Mouse (Mus musculus): ENCODE data around the gene Sec16b.
A peak's percentile ranks its signal among the peaks of the same experiment; 100 is the strongest.

The Sec16b gene

DNA sequence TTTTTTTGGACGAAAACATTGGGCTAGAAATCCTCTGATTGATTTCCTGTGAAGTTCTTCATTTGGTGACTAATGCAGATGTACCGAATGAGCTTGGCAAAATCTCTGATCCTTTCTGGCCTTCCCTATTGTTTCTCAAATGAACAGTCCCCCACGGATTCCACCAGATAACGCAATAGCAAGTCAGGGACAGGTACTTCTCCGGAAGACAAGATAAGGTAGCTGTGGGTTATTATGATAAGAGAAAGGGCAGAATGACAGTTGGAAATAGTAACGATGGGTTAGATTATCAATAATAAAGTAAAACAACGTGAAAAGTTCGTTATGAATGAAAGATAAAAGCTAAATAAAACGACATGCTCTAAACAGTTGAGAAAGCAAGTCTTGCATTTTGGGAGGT, 7.0 kb downstream of the Sec16b start:
- no peak for DNase-seq (ENCODE audit: low spot score in 2 of 2)

DNA sequence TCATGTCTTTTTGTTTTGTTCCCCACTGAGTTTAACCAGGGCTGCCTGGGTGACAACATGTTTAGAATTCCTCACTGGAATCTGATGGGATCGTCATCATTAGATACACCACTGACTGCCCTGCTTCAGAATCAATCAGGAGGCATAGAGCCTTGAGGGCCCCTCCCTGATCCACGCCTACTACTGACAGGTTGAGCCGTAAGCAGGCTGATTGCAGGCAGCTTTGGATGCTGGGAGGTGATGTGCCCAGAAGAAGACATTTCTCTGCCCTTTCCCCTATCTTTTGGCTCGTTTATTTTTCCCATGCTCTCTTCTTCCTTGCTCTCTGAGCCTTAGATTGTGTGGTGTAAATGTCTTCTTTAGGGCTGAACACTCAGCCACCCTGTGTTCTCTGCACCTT, 7.8 kb downstream of the Sec16b start:
- no peak for DNase-seq (ENCODE audit: low spot score in 2 of 2)

DNA sequence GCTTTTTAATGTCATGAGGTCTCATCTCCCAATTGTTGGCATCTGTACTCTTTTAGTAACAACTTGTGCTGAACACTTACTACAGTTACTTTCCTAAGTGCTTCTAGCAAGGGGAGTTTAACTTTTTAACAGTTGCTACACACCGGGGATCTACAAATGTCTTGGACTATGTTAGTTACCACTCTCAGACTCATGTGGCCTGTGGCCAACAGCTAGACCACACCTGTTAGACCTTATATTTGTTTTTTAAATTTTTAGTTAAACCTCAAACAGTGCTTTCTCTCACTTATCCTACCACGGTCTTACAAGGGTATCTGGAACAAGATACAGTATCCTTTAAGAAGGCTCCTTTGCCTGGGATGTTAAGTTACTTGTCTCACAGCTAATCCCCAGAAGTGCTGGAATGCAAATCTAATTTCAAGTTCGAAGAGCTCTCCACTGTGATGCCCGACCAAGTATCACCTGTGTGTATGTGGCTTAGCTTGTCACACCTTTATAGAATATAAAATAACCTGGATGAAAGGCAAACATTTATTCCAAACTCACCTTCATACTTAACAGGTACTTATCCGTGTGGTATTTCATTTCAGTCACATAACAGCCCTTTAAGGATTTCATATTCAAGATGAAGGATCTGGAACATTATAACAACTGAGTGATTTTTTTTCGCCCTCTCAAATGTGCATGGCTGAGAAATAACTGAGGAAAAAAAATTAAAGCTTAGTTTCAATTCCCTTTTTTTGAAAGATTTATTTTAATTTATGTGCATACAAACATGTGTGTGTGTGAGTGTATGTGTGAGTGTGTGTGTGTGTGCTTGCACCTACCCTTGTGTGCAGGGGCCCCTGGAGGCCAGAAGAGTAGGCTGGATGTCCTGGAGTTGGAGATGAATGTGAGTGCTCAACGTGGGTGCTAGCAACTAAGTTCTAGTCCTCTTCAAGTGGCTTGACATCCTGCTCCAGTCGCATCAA, 10.6 kb downstream of the Sec16b start:
- DNase-seq (ENCODE audit: low spot score in 2 of 2), result no peak

GRCm38 (mm10) chr1:157518111-157518523, 11.6 kb downstream of the Sec16b start:
- peak; percentile 44 to 57 for DNase-seq (ENCODE audit: low spot score in 2 of 2)

- DNase-seq (ENCODE audit: low spot score in 2 of 2), result no peak
Measured at GRCm38 (mm10) chr1:157519396-157519795, 12.9 kb downstream of the Sec16b start.

DNA sequence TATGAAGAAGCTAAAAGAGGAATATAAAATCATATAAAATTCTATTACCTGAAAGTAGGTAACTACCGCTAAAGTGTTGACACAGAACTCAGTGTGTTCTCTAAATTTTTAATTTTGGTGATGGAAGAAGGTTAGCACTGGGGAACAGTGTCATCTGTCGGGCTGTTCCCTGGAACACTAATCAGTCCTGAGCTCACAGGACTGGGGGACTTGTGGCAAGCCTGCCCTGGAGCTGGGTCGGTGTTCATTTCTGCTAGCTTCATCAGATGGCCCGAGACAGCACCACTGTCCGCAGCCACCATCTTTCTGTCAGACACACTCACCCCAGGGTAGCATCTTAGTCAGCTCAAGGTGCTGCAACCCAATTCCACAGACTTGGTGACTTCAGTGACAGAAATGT, 15.8 kb downstream of the Sec16b start:
- no peak for DNase-seq (ENCODE audit: low spot score in 2 of 2)

DNA sequence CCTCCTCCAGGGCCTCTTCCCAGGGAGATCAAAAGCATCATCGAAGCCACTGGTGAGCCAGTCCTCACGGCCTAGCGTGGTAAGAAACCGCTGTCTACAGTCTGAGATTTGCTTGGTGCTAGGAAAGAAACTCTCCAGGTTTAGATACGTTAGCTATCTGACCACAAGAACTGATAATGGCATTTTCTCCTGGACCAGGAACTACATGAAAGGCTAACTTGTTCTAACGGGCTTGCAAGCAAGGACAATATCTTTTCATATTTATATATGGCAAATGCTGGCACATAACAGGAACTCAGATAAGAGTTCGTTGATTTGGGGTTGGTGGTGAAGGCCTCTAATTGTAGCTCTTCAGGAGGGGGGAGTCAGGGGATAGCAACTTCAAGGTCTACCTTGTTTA, 18.2 kb downstream of the Sec16b start:
- DNase-seq (ENCODE audit: low spot score in 2 of 2), result no peak

DNA sequence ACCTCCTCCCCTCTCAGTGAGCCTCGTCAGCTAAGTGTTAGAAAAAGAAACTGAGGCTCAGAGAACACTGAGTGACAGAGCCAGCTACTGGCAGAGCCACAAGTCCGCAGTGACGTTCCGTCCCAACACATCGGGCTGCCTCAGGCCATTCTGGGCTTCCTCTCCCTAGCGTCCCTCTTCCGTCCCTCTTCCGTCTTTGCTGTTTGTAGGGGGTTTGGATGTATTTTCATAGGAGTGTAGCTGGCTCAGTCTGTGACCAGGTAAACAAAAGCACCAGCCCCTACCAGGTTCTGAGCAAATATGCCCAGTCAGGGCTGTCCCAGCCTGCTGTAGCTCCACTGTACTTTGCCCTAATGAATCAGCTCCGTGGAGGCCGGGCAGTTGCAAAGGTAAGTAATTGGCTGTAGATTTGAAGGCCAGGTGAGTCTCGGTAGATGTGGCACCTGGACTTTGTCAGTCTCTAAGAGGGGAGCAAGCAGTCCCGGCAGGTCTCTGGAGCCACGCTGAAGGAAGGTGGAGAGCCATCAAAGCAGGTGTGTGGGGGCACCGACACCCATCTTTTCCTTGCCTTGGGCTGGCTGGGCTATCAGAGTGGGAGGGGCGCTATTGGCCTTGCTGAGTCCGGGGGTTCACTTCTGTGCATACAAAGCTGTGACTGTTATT, 19.3 kb downstream of the Sec16b start:
- DNase-seq (ENCODE audit: low spot score in 2 of 2), result no peak

DNA sequence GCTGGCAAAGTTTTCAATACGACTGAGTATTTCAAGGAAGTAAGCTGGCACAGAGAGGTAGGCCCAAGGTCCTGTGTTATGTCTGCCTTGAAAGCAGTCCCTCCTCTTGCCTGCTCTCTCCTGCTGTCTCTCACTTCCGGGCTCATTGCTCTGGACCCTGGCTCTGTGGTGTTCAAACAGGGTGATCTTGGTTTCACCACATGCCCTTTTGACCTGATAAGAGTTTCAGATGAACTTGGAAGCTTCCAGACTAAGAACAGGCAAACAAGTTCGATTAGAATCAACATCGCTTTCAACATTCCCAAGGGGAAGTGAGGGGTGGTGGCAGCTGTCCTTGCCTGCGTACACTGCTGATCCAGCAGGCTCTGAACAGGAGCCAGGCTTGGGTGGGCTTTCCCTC, 20.1 kb downstream of the Sec16b start:
- DNase-seq (ENCODE audit: low spot score in 2 of 2), result no peak

- no peak for DNase-seq (ENCODE audit: low spot score in 2 of 2)
Measured at GRCm38 (mm10) chr1:157532826-157533460, 26.4 kb downstream of the Sec16b start.

DNA sequence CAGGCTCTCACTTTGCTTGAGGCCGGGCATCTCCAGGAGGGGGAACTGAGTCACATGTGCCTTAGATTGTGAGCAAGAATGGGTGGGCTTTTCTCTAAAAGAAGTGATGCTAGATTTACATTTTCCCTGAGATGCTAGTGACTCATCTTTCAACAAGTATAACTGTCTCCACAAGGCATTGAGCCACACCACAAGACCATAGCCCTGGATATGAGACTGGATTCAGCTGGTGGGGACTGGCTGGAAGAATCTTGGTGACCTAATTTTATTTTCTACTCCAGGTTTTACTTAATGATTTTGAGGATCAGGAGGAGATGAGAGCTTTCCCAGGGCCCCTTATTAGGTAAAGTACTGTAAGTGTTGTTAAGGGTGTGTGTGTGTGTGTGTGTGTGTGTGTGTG, 29.0 kb downstream of the Sec16b start:
- DNase-seq (ENCODE audit: low spot score in 2 of 2), result no peak

DNA sequence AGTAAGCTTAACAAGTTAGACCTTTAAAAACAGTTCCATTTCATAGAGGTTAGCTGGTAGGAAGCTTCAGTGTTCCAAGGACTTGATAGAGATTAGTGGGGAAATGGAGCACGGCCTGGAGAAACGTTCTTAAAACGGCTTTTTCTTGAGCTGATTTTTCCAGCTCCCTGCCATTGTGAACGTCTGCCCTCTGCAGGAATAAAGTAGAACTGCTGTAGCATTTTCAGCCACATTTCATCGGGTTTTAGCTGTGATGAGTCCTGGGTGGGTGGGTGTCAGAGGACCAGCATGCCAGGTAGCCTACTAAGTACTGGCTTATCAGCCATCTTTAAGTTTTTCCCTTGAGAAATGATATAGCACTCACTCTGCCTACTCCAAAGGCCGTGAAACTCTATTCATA, 29.9 kb downstream of the Sec16b start:
- peak in 1 of 2 experiments; percentile 48 for DNase-seq (ENCODE audit: low spot score in 2 of 2)

DNA sequence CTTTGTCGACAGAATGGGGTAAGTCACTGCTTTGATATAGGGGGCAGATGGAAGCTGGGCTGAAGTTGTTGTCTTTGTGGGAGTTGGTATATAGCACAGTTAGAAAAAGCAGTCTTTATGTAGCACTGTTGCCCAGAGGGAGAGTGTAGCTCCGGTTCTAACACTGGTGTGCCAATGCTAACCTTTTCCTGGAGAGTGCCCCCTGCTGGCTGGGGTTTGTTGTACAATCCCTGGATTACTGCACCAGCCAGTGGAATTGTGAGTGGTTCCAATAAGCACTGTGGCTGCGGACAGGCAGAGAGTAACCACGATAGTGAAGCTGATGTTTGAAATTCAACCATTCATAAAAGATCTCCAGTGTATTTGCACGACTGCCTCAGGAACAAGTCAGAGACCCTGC, 31.1 kb downstream of the Sec16b start:
- no peak for DNase-seq (ENCODE audit: low spot score in 2 of 2)

- DNase-seq (ENCODE audit: low spot score in 2 of 2), result no peak
Measured at GRCm38 (mm10) chr1:157545056-157545455, 38.5 kb downstream of the Sec16b start.

DNA sequence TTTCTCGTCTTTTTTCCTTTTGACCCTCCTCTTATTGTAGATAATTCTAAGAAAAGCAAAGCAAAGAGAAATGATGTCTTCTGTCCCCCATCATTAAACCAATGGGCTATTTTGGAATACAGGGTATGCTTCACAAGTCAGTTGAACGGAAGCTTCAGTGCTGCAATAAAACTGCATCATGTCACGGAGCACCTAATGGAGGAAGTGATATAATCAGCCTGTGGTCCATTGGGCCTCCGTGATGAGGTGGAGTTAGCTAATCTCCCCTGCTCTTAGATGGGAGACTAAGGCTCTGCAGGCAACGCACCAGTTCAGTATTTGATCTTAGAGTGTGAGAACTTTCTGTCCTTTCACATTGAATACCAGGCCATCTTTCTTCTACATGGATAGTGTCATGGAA, 41.1 kb downstream of the Sec16b start:
- DNase-seq (ENCODE audit: low spot score in 2 of 2), result no peak

DNA sequence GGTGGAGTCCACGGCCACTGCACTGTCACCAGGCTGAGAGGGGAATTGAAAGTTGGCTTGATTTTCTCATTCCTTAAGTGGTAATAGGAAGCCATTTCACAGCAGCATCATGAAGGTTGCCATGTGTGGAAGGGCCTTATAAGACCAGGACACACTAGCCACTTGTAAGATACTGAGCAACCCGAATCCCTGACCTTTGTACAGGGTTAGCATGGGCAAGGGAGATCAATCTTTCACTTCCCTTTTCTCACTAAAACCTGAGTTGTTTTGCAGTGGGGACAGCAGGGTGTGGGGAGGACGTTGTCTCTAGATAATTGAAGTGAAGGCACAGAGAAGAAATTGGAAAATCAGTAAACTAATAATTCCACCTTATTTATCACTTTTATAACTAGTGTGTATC, 43.2 kb downstream of the Sec16b start:
- DNase-seq (ENCODE audit: low spot score in 2 of 2), result no peak

- DNase-seq (ENCODE audit: low spot score in 2 of 2), result peak; percentile 58 to 72
Measured at GRCm38 (mm10) chr1:157552749-157553451, 46.4 kb downstream of the Sec16b start.

DNA sequence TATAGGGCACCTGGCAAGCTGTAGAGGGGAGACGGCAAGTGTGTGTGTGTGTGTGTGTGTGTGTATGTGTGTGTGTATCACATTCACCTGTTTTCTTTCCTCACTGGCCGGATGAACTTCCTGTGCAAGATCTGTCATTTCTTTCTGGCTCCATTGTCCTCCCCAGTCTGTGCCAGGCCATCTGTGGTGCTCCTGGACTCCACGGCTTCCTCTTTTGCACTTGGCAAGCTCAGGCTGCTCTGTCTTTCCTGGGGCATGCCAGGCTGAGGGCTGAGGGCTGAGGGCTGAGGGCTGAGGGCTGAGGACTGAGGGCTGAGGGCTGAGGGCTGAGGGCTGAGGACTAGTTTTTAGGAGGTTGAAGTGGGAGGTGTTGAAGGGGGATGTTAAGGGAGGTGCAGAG, 47.6 kb downstream of the Sec16b start:
- no peak for DNase-seq (ENCODE audit: low spot score in 2 of 2)

DNA sequence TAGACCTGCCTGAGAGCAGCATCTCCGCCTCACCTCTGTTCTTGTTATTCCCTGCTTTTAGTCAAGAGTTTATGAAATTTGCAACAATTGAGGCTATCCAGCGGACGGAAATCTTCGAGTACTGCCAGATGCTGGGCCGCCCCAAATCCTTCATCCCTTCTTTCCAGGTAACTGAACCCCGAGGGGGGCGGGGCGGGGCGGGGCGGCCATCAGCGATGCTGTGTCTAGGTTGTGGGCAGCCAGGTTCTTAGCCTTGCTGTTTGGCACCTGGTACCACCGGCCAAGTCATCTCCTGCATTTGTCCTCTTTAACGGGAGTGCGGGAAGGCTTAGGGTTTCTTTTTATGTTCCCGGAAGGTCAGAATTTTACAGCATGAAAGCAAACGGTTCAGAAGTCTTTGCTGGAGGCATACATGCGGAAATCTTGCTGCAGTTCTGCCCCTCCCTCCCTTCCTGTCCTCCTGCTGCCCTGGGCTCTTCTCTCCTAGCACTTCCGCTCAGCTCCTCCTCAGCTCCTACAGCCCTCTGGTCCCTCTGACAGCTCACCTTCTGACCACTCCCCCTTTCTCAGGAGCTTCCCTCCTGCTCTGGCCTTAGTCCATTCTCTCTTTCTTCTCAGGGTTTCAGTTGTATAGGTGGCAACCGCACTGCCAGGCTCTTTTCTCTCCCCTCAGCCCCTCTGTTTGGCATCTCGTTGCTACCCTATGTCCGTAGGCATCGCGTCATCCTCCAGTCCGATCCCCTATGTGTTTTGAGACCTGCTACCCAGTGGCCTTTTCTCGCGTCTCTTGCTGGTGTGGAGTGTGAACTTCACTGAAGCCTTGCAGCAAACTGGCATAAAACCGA, 48.4 kb downstream of the Sec16b start:
- no peak for DNase-seq (ENCODE audit: low spot score in 2 of 2)

GRCm38 (mm10) chr1:157555738-157556137, 49.2 kb downstream of the Sec16b start:
- DNase-seq (ENCODE audit: low spot score in 2 of 2), result no peak

GRCm38 (mm10) chr1:157556439-157556838, 49.9 kb downstream of the Sec16b start:
- DNase-seq (ENCODE audit: low spot score in 2 of 2), result no peak

Measured in frontal cortex, postnatal 25 days (tissue).